Mouse (Mus musculus): ENCODE measurements around the gene Mink1.

Gene Mink1

GRCm38 (mm10) chr11:70635601-70636000, 72.9 kb downstream of the Mink1 start:
- no peak for DNase-seq (ENCODE audit: low spot score in 2 of 2)

- no peak for DNase-seq (ENCODE audit: low spot score in 2 of 2)
These were observed 75.1 kb downstream of the Mink1 start for GRCm38 (mm10) chr11:70637764-70638163.

DNA sequence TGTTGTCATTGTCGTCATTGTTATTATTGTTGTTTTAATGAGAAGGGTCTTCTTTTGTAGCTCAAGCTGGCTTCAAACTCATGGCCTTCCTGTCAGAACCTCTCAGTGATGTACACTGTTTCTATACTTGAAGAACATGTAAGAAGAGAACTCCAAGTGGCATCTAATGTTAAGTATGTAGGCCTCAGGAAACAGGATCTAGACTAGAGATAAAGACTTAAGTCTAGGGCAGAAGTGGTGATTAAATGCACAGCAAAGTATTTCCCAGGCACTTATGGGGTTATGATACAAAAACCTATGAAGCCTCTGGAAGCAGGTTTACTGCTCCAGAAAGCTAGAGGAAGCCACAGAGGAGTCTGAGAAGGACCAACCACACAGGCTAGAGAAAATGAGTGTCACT, 75.6 kb downstream of the Mink1 start:
- DNase-seq (ENCODE audit: low spot score in 2 of 2), result no peak

DNA sequence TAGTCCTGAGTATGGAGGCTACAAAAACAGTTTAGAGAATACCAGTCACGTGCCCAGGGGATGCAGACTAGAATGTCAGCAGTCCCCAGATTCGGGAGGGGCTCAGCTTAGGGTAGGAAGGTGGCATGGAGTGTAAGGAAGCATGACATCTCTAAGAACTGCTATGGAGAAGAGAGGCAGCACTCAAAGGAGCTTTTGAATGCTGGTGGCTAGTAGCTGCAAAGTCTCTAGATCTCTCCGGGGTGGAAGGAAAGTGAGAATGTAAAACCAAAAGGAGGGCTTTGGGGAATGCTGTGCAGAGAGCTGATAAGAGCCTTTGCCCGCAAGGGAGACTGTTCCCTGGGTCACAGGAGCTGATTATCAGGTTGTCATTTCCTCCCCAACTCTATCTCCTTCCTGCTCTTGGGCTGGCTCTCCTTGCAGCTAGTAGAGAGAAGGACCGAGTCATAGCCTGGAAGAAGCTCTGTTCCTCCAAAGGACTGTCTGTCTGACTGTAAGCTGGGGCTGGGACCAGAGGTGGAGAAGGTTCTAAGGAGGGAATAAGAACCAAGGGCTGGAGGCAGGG, 76.1 kb downstream of the Mink1 start, which contains the start of gene Gp1ba:
Gp1ba (plus strand) TSS at position 409 of the 565 bp plus-strand sequence.
- no peak for DNase-seq (ENCODE audit: low spot score in 2 of 2)

- DNase-seq (ENCODE audit: low spot score in 2 of 2), result no peak
These were observed 77.3 kb downstream of the Mink1 start for GRCm38 (mm10) chr11:70639976-70640375.

DNA sequence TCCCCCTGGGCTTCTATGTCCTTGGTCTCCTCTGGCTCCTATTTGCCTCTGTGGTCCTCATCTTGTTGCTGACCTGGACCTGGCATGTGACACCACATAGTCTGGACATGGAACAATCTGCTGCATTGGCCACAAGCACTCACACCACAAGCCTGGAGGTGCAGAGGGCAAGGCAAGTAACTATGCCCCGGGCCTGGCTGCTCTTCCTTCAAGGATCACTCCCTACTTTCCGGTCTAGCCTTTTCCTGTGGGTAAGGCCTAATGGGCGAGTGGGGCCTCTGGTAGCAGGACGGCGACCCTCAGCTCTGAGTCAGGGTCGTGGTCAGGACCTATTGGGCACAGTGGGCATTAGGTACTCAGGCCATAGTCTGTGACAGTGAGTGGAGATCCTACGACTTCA, 78.6 kb downstream of the Mink1 start:
- DNase-seq (ENCODE audit: low spot score in 2 of 2), result no peak

DNA sequence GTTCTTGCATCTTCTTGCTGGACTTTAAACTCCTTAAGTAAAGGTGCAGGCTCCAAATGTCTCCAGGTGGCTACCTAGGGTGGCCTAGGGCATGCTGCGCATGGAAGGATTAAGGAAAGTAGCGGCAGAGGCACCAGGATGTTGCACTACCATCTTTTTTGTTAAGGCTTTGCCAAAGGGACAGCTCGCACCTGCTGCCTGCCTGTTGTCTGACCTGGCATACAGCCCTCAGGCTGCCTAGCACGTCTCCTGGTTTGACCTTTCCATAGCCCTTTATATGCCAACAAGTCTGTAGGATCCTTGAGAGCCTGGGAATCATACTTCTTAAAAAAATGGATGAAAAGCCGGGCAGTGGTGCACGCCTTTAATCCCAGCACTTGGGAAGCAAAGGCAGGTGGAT, 80.4 kb downstream of the Mink1 start:
- no peak for DNase-seq (ENCODE audit: low spot score in 2 of 2)

DNA sequence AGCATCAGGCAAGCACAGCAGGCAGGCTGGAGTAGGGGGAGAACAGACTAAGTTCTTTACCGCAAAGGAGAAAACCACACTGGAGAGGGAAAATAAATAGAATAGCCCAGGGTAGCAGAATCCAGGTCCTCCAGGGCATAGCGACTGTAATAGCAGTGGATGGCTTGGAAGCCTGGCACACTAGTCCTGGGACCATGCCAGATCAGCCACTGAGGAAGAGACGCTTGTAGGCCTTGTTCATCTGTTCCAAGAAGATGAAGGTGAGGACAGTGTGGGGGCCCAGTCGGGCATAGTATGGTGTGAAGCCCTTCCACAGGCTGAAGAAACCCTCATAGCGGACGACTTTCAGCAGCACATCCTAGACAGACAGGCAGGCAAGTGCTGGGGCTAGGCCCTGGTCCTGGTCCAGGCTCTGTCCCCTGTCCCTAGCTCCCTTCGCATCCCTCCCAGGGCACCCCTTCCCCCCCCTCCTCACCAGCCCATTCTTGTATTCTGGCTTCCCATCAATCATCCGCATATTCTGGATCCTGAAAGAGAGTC, 82.0 kb downstream of the Mink1 start:
- DNase-seq (ENCODE audit: low spot score in 2 of 2), result no peak

GRCm38 (mm10) chr11:70645461-70646258, 83.0 kb downstream of the Mink1 start:
- DNase-seq (ENCODE audit: low spot score in 2 of 2), result no peak

DNA sequence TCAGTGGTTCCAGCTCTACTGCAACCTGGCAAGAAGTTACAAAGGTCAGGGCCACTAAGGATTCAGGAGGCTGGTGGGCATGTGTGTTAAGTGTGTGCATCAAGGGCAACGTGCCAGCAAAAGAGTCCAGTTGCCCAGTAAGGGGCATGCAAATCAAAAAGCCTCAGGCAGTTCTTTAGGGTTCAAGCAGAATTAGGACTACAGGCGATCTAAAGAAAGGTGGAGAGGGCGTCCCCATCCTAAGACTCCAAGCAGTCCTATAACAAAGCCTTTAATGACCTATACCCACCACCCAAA, 83.5 kb downstream of the Mink1 start:
- no peak for DNase-seq (ENCODE audit: low spot score in 2 of 2)

DNA sequence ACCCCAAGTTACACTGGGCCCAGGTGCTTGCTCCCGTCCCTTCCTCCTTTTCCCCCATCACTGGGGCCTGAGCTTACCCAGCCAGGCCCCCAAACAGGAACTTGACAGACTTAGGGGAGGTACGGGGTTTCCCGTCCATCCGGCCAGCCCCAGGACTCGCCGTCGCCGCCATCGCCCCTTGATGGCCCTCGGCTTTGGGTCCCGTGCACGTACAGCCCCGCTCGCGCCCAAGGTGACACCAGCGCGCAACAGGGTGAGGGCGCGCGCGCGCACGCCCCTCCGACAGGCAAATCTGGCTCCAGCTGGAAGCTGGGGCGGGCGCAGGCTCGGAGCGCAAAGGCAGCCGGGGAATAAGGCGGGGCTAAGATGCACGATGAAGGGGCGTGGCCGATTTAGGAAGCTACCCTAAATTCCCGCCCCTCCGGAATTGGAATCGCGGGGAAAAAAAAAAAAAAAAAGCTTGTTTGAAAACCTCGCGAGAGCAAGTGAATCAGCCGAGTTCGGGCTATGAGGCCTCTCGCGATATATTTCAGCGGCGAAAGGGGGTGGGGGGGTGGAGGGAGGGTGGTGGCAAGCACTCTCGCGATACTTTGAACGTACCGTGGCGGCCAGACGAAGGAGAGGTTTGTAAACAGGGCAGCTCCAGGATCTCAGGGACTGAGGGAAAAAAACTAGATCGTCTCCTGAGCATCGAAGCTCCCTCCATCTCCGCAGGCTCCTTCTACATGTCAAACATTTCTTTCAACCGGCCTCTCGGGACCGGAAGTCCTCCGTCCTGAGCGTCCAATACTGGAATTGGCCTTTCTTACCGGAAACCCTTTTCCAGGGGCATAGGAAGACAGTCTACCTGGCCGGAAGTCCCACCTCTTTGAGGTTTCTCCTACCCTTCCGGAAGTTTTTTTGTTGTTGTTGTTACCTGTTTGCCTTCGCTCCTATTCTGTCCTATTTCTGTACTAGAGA, 84.3 kb downstream of the Mink1 start, which contains the start of the genes Rnf167 and Slc25a11:
Rnf167 (plus strand) TSS at position 545 of the 960 bp plus-strand sequence.
Slc25a11 (minus strand) TSS at position 789 of the 960 bp plus-strand sequence.
- peak; percentile 92 to 94 for DNase-seq (ENCODE audit: low spot score in 2 of 2)

- DNase-seq (ENCODE audit: low spot score in 2 of 2), result peak; percentile 41 to 46
These were observed 85.2 kb downstream of the Mink1 start for GRCm38 (mm10) chr11:70647716-70648420.

- no peak for DNase-seq (ENCODE audit: low spot score in 2 of 2)
These were observed 85.8 kb downstream of the Mink1 start for GRCm38 (mm10) chr11:70648512-70648911.

DNA sequence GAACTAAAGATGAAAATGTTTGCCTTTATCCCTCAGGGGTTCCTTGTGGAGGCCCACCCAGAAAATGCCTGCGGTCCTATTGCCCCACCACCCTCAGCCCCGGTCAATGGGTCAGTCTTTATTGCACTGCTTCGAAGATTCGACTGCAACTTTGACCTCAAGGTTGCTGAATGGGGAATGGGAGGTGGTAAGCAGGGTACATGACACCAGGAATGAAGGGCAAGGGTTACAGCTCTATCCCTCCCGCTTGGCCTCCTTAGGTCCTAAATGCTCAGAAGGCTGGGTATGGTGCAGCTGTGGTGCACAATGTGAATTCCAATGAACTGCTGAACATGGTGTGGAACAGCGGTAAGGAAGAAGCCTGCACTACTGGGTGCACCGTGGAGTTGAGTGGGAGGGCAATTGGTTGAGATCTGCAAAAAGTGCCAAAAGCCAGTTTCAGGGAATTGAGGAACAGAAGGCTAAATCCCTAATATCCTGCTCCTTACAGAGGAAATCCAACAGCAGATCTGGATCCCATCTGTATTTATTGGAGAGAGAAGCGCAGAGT, 86.6 kb downstream of the Mink1 start:
- no peak for DNase-seq (ENCODE audit: low spot score in 2 of 2)

- no peak for DNase-seq (ENCODE audit: low spot score in 2 of 2)
These were observed 87.9 kb downstream of the Mink1 start for GRCm38 (mm10) chr11:70650322-70651175.

GRCm38 (mm10) chr11:70651391-70651790, 88.7 kb downstream of the Mink1 start:
- no peak for DNase-seq (ENCODE audit: low spot score in 2 of 2)

DNA sequence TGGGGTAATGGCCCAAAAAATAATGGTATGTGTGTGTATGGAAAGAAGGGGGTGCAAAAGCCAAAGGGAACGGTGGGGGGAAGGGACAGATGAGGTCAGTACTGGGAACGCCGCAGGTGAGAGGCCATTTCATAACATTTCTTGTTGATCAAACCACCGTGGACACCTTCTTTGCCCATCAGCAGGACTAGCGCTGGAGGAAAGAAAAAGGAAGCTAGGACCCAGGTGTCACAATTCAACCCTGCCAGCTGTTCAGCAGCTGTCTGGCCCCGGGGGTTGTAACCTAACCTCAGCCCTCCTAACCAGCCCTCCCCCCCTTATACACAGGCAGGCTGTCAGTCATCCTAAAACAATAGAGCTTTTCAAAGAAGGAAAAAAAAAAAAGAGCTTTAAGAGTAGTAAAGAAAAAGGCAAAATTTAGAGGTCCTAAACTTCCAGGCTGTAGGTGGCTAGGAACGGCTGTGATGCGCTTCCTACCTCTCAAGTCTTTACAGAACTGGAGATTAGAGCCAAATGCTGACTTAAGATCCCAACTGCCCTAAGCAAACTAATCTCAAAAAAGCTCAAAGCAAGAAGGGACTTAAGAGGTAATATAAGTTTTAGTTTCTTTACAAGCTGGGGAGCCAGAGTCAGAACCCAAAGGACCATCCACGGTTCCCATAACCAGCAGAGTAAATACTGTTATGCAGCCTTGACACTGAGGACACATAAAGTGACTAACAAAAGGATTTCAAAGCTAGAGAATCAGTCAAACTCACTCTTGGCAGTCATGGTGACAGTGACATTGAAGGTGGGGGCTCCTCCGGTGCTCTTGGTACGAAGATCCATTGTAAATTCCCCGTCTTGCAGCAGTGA, 89.6 kb downstream of the Mink1 start:
- no peak for DNase-seq (ENCODE audit: low spot score in 2 of 2)

- DNase-seq (ENCODE audit: low spot score in 2 of 2), result no peak
These were observed 90.2 kb downstream of the Mink1 start for GRCm38 (mm10) chr11:70652884-70653344.

All from spleen, postnatal 14 days (tissue).